Mouse (Mus musculus) kidney, postnatal 10 days (tissue): ENCODE measurements around the gene Nsmce4a.

ENCODE experiments used
- DNase-seq: peaks from one replicate; pipeline ENCODE4 v3.0.0; 2021; ENCODE audit warnings: mixed read lengths

The Nsmce4a gene

DNA sequence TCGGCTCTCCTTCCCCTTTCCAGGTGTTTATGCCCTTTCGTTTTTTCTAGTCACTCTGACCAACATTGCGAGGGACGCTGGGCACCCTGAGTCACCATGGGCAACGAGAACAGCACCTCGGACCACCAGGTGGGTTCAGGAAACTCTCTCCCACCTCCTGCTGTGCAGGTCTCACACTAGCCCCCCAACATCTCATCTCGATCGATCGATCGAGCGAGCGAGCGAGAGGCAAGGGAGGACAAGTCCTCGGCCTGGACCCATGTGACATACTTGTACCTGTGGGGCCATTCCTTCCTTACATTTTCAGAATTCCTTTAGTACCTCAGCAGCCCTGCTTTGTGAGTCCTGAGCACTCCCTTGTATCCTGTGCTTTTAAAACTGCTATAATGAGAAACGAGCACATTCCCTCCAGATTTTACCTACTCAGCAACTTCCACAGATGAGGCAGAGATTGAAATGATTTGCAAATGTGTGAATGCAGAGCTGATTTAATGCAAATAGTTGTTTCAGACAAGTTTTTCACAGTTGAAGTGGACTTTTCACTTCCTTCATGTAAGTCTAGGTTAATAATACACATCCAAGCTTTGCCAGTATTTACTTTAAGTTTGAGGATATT, 4.6 kb upstream of the Nsmce4a start, which contains the start of gene Tacc2:
Gene Tacc2 (plus strand): TSS at position 51 of the 616 bp plus-strand sequence.
- no peak for DNase-seq

DNA sequence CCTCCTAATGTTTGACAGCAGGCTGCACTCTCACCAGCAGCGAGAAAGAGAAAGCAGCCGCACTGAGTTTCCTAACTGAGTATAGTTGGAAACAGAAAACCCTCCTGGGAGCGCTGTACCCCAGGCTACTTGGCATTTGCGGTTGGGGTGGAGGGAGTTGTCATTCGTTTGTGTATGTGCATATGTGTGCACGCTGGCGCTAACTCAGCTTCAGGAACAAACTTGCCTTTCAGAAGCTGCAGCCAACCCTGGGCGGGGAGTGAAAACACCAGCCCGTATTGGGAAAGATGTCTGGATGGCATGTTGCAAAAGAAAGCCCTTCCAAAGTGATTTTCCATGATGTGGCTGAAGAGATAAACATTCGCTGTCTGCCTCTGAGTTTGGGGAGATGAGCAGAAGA, 4.1 kb upstream of the Nsmce4a start:
- DNase-seq: peak; percentile 39

DNA sequence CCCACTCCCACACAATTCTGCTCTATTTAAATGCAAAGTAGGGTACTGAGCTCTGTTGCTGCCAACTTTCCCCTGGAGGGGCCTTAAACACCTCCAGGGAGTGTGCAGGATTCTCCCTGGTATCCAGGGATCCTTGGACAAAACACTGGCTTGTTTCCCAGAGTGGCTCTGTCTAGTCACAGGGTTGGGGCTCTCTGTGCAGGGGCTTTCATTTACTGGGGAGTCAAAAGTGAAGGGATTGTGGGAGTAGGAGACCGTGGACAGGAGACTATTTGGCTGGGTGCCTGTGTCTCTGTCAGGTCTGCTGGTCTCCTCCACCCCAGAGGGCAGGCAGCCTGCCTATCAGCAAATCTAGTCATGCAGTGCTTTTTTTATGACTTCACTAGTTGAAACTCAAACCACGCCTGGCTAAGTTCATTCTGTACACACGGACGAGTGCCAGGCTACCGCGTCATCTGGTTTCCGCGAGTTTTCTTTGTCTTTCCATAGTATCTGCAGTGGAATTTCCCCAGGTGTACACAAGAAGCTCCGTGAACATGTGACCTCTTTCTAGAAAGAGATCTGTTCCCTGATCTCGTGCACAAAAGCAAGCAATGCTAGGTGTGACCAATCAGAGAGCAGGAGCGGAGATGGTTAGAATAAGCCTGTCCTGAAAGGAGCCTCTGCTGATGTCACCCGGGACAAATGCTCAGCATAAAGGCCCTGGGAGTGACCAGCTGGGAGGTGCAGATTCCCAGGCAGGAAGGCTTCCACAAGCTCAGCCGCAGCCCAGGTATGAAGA, 1.5 kb upstream of the Nsmce4a start:
- peak; percentile 80 for DNase-seq

DNA sequence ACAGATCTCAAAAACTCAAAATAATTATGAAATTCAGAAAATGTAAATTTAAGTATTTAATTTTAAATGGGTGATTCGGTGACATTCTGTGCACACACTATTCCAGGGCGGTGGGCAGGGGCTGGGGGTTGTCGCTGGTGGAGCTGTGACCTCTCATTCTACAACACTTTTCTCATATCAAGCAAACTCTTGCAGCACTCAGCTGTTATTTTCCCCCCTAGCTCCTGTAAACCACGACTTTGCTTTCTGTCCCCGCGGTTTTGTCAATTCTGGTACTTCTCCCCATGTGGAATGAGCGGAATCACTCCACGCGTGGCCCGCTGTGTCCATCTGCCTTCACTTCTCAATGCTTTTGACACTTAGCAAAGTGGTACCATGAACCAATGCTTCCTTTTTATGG, 828 bp upstream of the Nsmce4a start:
- DNase-seq: no peak

DNA sequence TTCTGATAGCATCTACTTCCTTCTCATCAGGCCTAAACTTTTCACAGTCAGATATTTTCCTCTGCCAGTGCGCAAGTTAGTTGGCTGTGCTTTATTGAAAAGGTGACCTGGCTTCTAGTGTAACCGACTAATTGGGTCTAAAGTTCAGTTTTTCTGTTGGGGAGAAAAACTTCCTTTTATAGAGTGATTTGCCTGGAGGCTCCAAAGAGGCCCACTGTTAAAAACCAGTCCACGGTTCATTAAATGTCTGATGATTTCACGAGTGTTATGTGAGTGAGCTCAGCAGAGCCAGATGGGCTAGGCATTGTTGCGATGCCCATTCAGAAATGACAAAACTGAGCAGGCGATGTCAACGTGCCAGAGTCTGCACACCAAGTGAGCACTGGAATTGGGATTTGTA, 2.4 kb downstream of the Nsmce4a start:
- no peak for DNase-seq

DNA sequence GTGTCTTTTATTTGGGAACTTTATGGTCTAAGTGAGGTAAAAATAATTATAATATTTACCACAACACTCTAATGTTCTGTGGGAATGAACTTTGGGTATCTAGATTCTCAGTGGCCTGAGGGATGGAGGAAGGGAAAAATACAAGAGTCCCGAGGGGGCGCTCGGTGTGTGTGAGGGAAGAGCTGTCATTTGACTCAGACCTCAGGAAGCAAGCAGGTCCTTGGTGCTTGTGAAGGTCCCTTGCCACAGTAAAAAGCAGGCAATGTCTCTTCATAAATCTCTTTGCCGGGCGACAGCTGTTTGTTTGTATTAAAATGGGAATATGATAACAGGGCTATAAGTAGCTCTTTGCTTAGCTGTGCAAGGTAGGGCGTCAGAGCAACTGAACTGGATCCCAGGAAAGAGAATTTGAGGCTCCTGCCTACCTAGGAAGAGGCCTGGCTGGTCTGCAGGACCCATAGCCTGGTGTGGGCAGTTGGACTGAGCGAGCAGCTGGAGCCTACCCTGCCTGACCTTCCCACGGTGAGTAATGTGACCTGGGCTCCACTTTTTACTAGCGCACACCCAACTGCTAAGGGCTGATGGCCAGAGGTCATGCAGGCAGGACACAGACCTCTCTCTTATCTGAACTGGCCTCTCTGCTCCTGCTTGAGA, 4.0 kb downstream of the Nsmce4a start:
- DNase-seq: no peak

DNA sequence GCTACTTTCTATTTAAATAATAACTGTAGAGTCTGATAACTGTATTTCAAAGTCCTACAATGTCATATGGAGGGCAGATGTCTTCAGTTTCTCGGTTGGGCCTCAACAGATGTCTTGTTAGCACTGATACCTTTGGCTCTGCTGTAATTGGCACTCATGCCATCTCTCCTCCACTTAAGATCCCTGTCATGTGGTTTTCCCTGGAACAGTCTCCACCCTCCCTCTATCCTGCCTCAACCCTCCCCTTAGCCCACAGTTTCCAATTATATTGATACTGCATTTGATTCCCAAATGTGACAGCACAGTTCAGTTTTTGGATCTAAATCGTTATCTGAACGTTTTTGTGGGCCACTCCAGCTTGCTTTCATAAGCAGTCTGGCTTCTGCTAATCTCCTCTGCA, 8.3 kb downstream of the Nsmce4a start:
- DNase-seq: no peak

DNA sequence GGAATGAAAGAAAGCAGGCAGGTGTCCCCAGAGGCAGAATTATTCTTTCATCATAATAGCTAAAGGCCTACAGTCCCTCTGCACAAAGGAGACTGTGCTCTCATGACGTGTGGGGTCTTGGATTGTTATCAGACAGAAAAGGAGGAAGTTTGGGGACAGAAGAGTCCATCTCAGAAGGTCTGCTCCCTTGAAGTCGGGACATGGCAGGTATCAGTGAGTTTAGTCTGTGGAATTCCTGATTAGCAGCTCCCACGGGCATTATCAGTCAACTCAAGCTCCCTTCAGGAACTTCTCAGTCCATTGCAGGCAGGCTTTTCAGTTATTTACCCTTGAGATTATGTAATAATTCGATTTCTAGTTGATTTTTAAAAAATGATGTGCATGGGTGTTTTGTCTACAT, 9.0 kb downstream of the Nsmce4a start:
- no peak for DNase-seq

DNA sequence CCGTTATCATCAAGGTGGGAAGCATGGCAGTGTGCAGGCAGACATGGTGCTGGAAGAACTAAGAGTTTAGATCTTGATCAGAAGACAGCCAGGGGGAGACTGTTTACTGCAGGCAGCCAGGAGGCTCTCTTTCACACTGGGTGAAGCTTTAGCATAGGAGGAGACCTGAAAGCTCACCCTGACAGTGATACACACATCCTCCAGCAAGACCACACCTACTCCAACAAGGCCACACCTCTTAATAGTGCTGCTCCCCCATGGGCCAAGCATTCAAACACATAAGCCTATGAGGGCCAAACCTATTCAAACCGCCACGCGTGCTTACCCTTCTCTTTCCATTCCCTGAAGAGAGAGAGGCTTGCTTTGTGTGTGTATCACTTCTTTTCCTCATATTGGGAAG, 9.6 kb downstream of the Nsmce4a start:
- no peak for DNase-seq

DNA sequence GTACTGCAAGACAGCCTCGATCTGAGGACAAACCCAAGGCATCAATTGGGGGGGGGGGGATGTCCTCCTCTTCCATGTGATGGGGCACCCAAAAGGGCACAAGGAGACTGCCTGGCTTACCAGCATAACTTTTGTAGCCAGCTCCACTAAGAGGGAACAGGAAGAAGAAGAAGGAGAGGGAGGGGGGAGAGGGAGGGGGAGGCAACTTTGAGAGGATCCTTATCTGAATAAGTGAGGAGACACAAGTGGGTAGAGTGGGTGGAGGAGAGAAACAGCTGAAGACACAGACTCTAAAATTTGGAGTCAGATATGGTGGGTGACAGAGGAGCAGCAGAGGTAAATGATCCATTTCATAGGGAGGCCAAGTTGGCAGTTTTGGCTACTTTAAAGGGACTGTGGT, 12.0 kb downstream of the Nsmce4a start:
- no peak for DNase-seq

DNA sequence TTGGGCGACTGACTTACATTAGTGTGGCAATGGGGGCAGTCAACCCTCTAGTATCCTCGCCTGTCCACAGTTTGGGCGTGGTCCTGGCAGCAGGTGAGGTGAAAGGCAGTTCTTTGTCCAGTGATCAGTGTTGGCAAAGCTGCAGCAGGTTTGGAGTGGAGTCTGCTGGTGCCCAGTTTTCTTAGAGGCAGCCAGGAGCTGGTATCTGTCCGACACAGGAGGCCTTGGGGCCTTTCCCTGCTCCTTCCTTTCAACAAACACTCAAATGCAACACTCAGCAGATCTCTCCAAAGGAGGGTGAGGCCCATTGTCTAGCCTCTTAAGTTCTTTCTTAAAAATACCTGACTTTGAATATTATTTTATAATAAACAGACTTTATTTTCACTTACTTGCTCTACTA, 14.3 kb downstream of the Nsmce4a start:
- DNase-seq: no peak

DNA sequence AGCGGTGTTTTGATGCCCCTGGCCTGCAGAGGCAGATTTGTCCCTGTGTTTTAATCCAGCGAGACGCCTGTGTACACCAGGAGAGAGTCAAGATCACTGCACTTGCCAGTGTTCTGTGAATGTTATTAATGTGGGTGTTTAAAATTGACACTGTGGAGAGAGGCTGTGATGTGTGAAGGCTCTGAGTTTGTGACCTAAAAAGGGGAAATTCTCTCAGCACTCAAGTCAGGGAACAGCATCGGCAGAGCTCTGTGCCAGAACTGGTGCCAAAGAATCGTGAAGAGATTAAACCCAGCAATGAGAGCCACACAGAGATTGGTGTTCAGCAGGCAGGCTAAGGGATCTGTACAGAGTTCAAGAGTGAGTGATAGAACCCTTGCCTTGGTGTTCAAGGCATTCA, 17.3 kb downstream of the Nsmce4a start:
- no peak for DNase-seq

DNA sequence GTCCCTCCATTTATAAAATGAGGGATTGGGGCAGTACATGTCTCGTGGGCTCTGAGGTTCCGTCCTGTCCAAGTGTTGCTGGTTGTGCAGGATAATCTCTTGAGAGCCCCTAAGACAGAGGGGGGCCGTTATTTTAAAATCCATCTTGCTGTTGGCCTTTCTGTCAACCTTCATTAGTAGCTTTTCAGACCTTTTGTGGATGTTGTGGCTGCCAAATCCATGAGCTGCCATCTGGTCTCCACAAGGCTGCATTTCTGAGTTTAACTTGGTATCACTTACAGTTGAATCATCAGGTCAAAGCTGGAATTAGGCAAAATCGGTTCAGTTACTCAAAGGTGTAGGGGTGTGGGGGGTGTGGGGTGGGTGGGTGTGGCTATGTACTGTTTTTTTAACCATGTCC, 19.6 kb downstream of the Nsmce4a start:
- DNase-seq: no peak

DNA sequence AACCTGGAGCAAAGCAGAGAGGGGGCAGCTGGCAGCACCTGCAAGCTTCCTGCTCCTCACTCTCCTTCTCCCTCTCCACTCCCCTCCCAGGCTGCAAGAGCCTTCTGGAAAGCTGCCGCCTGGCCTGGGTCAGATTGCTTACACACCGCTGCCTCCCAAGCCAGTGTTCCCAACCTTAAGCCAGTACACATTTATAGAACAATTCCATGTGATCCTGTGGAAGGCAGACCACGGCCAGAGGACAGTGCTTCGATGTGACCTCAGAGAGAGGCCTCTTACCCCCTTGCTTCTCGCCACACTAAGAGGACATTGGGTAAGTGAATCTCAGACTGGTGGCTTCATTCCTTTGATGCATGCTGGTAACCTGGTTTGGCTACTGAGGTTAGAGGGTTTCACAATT, 20.1 kb downstream of the Nsmce4a start:
- DNase-seq: peak; percentile 33

DNA sequence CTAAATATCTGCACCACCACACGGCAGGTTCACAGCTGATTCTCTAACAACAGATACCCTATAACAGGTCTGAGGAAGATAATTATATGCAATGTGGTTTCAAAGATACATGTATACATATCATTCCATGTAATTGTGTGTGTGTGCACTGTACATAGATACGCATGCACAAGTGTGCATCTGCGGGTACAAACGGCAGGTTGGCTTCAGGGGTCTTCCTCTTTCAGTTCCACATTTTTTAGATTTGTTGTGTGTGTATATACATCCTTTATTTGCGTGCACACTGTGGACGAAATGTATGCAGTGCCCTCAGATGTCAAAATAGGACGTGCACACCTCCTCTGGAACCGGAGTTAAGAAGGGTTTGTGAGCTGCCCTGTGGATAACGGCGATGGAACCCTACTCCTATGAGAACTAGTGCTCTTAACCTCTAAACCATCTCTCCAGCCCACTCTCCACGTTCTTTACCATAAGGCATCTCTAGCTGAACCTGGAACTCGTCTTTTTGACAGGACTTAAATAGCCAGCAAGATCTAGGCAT, 25.2 kb downstream of the Nsmce4a start:
- no peak for DNase-seq

DNA sequence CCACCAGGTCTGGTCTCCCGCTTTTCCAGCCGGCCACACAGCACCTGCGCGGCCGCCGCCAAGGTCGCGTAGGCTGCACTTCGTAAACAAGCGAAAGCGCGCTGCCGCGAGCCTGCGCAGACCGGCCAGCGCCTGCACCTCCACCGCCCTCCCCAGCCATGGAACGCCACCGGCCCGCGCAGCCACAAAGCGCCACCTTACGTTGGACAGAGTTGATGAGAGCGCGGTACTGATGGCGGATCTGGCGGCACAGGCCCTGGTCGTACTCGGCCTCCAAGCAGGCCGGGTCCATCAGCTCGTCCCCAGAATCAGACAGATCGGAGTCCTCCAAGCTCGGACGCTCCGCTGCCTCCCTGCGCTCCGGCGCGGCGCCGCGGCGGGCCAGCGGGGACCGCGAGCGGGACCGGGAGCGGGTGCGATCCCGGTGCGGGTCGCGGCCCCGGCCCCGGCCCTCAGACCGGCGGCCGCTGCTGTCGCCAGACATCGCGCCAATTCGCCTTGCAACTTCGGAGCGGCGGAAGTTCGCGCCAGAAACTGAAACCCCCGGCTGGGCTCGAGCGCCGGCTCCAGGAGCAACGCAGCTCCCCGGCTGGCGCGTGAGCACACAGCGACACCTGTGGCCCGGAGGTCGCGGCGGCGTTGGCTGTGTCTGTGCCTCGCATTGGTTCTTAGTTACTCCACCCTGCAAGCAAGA, 26.0 kb downstream of the Nsmce4a start:
- peak; percentile 96 for DNase-seq

DNA sequence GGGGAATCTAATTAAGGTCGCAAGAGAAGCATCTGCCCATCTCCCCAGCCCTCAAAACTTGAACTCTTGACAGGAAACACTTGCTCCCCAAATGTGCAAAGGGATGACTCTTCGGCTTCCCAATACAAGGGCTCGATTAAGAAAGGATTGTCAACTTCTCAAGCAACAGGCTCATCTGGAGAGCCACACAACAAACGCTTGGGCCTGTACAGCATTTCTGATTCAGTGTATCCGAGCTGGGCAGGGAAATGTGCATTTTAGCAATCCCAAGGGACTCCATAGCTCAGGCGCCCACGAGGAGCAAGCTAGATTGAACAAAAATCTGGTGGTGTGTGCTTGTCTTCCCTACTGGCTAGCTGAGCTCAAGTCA, 26.5 kb downstream of the Nsmce4a start:
- no peak for DNase-seq

DNA sequence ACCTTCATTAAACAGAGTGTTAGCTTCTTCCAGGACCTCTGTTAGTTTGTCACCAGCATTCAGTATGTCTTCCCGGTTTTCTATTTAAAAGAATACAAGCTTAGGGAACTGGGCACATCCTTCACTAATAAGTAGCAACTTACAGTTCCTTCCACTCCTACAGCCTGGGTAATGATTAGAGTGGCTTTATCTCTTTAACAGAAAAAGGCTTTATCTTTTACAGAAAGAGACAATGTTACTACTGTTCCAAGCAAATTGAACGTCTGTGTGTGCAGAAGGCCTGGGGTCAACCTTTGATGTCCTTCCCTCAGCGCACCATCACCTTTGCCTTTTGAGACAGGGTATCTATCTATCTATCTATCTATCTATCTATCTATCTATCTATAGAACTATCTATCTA, 27.0 kb downstream of the Nsmce4a start:
- no peak for DNase-seq

DNA sequence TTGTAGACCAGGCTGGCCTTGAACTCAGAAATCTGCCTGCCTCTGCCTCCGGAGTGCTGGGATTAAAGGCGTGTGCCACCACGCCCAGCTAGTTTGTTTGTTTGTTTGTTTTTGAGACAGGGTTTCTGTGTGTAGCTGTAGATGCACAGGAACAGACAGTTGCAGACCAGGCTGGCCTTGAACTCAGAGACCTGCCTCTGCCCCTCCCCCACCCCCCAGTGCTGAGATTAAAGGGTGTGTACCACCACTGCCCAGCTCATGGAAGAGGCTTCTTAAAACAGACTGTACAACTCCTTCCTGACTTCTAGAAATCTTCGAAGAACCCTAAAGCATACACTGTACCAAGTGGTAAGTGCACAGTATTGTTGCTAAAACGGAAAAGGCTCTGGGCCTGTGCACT, 27.5 kb downstream of the Nsmce4a start:
- DNase-seq: no peak

DNA sequence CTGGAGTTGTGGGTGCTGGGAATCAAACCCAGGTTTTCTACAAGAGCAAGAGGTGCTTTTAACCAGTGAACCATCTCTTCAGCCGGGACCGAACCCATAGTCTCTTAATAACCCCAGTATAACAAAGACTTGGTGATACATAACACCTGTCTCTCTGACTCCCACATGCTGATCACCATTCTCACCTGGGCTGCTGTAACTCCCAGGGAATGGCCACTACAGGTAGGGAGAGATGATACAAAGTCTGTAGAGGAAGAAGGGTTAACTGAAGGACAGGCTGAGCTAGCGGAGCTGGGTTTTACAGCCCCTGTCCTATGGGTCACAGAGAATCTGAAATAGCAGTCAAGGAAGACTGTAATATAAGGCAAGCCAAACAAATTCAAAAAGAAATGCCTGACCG, 29.7 kb downstream of the Nsmce4a start:
- no peak for DNase-seq

DNA sequence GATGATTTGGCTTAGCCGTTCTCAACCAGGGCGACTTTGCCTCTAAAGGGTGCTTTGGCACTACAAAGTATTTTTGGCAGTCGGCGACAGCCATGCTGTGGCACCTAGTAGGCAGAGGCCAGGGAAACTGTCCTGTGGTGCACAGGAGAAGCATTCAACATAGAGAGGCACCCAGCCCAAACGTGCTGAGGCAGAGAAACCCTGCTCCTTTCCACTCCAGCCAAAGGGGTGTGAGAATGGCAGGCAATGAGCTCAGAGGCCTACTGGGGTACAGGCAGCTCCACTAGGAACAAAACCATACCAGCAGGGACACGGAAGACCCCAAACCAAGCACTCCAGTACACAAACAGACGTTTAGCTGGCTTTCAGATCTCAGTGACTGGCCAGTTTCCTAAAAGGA, 32.7 kb downstream of the Nsmce4a start:
- DNase-seq: no peak

DNA sequence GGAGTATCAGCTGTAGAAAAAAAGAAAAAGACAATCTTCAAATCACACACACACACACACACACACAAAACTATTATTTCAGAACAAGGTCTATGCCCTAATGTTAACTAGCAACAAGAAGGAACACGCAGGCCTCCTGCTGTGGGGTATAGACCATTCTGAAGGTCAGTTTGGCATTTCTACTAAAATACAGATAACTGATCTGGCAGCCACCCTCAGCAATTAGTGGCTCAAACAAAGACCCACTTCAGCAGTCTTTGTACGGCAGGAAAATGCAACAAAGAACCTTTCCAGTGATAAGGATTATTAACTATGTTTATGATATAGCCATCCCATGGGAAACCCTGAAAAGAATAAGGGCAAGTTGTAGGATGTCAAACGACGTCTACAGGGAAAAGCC, 35.9 kb downstream of the Nsmce4a start:
- DNase-seq: no peak

DNA sequence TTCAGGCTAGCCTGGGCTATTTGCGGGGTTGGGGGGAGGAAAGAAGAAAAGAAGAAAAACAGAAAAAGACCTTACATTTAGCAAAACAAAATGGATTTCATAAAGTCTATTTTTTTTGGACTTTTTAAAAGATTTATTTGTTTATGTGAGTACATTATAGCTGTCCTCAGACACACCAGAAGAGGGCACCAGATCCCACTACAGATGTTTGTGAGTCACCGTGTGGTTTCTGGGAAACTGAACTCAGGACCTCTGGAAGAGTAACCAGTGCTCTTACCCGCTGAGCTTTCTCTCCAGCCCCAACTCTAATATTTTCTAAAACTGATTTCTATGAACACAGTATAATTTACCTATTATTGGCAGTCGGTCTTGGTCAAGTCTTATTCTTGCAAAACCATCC, 37.7 kb downstream of the Nsmce4a start:
- DNase-seq: no peak
